Mouse (Mus musculus): ENCODE data around the gene Stx3. TPM values are rescaled to one million over a fixed set of nuclear protein-coding genes. Genes with fewer than 3 reads are reported as not detected.

Stx3 gene
- polyA plus RNA-seq, 1 experiment from 2014 or later = 17.6 TPM

GRCm38 (mm10) chr19:11807251-11807650 lies 12.0 kb downstream of the Stx3 start:
- Histone ChIP-seq H3K9ac (no peak overlapping the region), H3K9me3 (no peaks in the 10 kb centered on the region), H3K36me3 (no peaks in the 10 kb centered on the region), H3K27me3 (no peaks in the 10 kb centered on the region), H3K4me3 (no peak overlapping the region), H3K4me1 (0 out of 2 replicates have a peak, but pooled peaks cover 4% of the 10 kb centered on the region), H3K27ac (no peak overlapping the region), H3K4me2 (no peak overlapping the region)
- WGBS = 51% methylated on average over 2 of the region's 2 CpGs
- ATAC-seq (ENCODE audit: borderline replicate concordance, extremely low read depth, low FRiP score, low TSS enrichment) = no peak

DNA sequence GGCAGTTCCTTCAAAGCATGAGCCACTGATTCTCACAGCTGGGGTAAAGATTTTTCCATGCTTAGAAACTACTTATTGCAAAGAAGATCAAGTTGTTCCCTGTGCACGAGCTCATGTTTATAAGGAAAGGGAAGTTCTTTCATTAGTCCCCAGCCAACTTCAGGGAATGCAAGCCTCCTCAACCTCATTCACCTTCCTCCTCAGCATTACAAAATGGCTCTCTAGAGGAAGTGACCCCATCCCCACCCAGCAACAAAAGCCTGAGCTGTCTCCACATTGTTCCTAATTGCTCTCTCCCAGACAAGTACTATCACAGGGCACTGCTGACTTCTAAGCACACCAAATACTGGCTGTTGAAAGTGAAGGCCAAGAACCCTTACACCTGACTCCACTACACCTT lies 14.8 kb downstream of the Stx3 start:
- no peaks in the 10 kb centered on the region for H3K9me3 ChIP-seq

DNA sequence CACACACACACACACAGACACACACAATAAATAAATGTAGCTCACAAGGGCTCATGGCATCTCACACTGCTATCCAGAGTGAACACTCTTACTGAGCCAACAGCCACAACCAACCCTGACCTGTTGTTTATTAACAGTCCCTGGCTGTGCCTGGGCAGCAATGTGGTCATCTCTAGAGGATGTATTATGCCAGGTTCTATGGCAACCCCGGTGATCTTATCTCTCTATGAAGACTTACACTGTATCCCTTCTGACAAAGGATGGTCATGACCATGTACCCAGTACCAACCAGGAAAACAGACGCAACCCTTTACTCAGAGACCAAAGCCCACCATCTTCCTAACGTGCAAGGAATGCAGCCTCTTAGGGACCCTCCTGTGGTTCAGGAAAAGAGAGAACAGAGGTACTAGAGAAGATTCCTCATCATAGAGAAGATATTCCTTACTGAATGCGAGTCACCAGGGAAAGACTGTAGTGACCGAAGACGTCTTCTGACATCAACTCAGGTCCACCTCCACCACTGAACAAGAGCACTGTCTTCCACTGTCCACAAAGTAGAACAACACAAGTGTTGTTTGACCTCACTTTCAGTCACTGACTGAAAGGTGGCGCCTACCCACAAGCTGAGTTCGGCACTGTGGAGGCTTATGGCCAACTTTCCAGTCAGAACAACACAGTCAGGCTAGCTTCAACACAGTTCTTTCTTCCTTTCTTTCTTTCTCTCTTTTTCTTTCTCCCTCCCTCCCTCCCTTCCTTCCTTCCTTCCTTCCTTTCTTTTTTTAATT lies 18.5 kb downstream of the Stx3 start:
- Histone ChIP-seq H3K27me3 (no peaks in the 10 kb centered on the region), H3K27ac (no peak overlapping the region)

More for the DNA sequence above, 14.8 kb downstream of the Stx3 start:
- Histone ChIP-seq H3K4me2 (no peak overlapping the region), H3K27me3 (no peaks in the 10 kb centered on the region), H3K4me3 (no peak overlapping the region), H3K27ac (no peak overlapping the region), H3K9ac (no peak overlapping the region), H3K36me3 (no peaks in the 10 kb centered on the region), H3K4me1 (no peaks in the 10 kb centered on the region)
- ATAC-seq (ENCODE audit: borderline replicate concordance, extremely low read depth, low FRiP score, low TSS enrichment) = no peak
- WGBS = 61% methylated on average over 1 of the region's 1 CpGs

DNA sequence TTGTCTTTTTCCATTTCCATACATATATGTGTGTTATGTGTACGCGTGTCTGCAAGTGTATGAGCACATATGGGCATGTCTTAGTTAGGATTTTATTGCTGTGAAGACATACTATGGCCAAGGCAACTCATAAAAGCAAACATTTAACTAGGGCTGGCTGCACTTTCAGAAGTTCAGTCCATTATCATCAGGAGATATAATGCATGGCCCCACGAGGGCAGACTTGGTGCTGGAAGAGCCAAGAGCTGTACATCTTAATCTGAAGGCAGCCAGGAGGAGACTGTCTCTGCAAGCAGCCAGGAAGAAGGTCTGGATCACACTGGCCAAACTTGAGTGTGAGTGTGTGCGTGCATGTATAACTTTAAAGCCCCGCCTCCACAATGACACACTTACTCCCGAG lies 24.8 kb downstream of the Stx3 start:
- Histone ChIP-seq H3K4me1 (no peaks in the 10 kb centered on the region), H3K4me3 (no peak overlapping the region), H3K9ac (no peak overlapping the region), H3K27ac (no peak overlapping the region), H3K4me2 (no peak overlapping the region), H3K27me3 (no peaks in the 10 kb centered on the region), H3K9me3 (no peaks in the 10 kb centered on the region), H3K36me3 (no peaks in the 10 kb centered on the region)
- ATAC-seq (ENCODE audit: borderline replicate concordance, extremely low read depth, low FRiP score, low TSS enrichment) = no peak
- WGBS = 75% methylated on average over 6 of the region's 6 CpGs

More for the DNA sequence above, 18.5 kb downstream of the Stx3 start:
- WGBS = 72% methylated on average over 8 of the region's 8 CpGs
- Histone ChIP-seq H3K9me3 (no peaks in the 10 kb centered on the region), H3K4me2 (no peak overlapping the region), H3K4me3 (no peak overlapping the region), H3K36me3 (no peaks in the 10 kb centered on the region), H3K9ac (no peak overlapping the region), H3K4me1 (no peaks in the 10 kb centered on the region)
- no peak for ATAC-seq (ENCODE audit: borderline replicate concordance, extremely low read depth, low FRiP score, low TSS enrichment)

GRCm38 (mm10) chr19:11793741-11794359 lies 25.4 kb downstream of the Stx3 start:
- H3K4me1 ChIP-seq = no peaks in the 10 kb centered on the region
- ATAC-seq (ENCODE audit: borderline replicate concordance, extremely low read depth, low FRiP score, low TSS enrichment) = no peak
- no peaks in the 10 kb centered on the region for H3K36me3 ChIP-seq
- H3K27me3 ChIP-seq = no peaks in the 10 kb centered on the region
- WGBS = 68% methylated on average over 2 of the region's 2 CpGs
- H3K27ac ChIP-seq = no peak overlapping the region
- no peak overlapping the region for H3K4me3 ChIP-seq
- H3K9ac ChIP-seq = no peak overlapping the region
- no peaks in the 10 kb centered on the region for H3K9me3 ChIP-seq
- no peak overlapping the region for H3K4me2 ChIP-seq

DNA sequence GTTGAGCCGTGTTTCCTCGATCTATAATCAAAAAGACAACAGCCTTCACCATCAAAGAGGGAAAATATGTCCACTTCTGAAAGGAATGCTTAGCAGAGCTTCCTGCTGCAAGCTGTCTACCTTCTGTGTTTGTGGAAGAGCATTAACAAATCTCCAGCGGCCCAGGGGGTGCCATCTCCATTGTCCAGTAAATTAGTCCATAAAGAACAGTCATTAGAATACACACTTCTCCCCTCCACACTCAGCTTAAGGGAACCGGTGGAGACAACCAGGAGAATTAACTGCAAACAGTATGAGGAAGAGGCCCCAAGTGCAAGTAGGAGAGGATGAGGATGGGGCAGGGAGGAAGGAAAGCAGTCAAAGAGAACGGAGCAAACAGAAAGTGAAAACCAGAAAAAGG lies 27.4 kb downstream of the Stx3 start:
- no peaks in the 10 kb centered on the region for H3K36me3 ChIP-seq
- H3K4me1 ChIP-seq = no peaks in the 10 kb centered on the region
- ATAC-seq (ENCODE audit: borderline replicate concordance, extremely low read depth, low FRiP score, low TSS enrichment) = no peak
- no peaks in the 10 kb centered on the region for H3K9me3 ChIP-seq
- no peak overlapping the region for H3K4me2 ChIP-seq
- H3K27me3 ChIP-seq = no peaks in the 10 kb centered on the region
- 71% methylated on average over 5 of the region's 5 CpGs for WGBS
- H3K27ac ChIP-seq = no peak overlapping the region
- no peak overlapping the region for H3K4me3 ChIP-seq
- no peak overlapping the region for H3K9ac ChIP-seq

- H3K4me3 ChIP-seq = no peak overlapping the region
- H3K36me3 ChIP-seq = no peaks in the 10 kb centered on the region
- no peak overlapping the region for H3K4me2 ChIP-seq
- no peak overlapping the region for H3K9ac ChIP-seq
- no peak overlapping the region for H3K27ac ChIP-seq
- WGBS = 78% methylated on average over 6 of the region's 6 CpGs
- no peak for ATAC-seq (ENCODE audit: borderline replicate concordance, extremely low read depth, low FRiP score, low TSS enrichment)
- H3K27me3 ChIP-seq = no peaks in the 10 kb centered on the region
- no peaks in the 10 kb centered on the region for H3K4me1 ChIP-seq
- H3K9me3 ChIP-seq = no peaks in the 10 kb centered on the region
Observed at GRCm38 (mm10) chr19:11788876-11789275, 30.3 kb downstream of the Stx3 start.

DNA sequence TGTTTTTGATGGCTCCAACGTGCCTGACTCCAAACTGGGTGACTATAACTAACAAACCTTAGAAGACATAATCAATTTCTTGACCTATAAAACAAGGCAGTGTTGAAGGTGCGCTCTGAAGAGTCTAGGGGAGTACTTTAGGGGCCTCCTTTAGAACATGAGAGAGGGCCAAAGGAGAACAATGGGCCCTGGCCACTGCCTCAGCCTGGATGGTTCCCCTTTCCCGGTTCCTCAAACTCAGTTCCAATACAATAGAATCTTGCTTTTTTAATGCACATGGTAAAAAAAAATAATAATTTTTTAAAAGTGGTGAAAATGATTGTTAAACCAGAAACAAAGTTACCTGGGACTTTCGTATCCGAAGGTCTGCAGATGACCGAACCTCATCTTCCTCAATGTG lies 31.4 kb downstream of the Stx3 start:
- 90% methylated on average over 6 of the region's 6 CpGs for WGBS
- no peak for ATAC-seq (ENCODE audit: borderline replicate concordance, extremely low read depth, low FRiP score, low TSS enrichment)

GRCm38 (mm10) chr19:11785409-11786154 lies 33.6 kb downstream of the Stx3 start:
- Histone ChIP-seq H3K4me1 (no peaks in the 10 kb centered on the region), H3K27me3 (no peaks in the 10 kb centered on the region), H3K9me3 (no peaks in the 10 kb centered on the region), H3K4me3 (no peak overlapping the region), H3K27ac (no peak overlapping the region), H3K36me3 (0 out of 2 replicates have a peak, but pooled peaks cover 5% of the 10 kb centered on the region), H3K9ac (no peak overlapping the region), H3K4me2 (no peak overlapping the region)
- WGBS = 89% methylated on average over 14 of the region's 14 CpGs
- no peak for ATAC-seq (ENCODE audit: borderline replicate concordance, extremely low read depth, low FRiP score, low TSS enrichment)

More for the DNA sequence above, 31.4 kb downstream of the Stx3 start:
- H3K27ac ChIP-seq = no peak overlapping the region
- H3K9me3 ChIP-seq = no peaks in the 10 kb centered on the region
- H3K27me3 ChIP-seq = no peaks in the 10 kb centered on the region
- no peak overlapping the region for H3K4me3 ChIP-seq
- no peaks in the 10 kb centered on the region for H3K36me3 ChIP-seq
- no peak overlapping the region for H3K4me2 ChIP-seq
- H3K9ac ChIP-seq = no peak overlapping the region
- no peaks in the 10 kb centered on the region for H3K4me1 ChIP-seq

DNA sequence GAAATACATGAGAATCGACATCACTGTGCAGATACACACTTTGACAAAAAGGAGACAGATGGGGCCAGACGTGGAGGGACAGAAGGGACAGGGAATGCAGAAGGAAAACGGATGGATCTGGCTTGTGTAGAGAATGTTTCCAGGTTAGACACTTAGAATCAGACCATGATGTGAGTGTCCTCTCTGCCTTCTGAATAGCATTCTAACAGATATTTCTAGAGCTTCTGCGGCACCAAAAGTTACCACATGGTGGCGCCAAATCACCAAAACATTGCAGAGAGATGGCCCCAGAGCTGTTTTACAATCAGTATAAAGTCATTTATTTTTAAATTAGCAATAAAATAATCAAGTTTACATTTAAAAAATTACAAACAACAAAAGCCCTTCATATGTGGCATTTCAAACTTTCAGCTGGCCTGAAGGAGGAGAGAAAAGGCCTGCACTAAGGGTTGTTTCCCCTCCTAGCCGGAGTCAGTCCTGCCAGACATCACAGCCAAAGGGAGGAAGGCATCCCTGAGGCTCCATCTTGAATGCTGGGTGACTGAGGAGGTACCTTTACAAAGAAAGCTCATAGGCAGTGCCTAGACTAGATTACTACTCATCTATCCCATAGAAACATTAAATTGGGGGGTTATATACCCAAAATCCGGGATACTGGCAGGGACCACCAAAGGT lies 41.9 kb downstream of the Stx3 start:
- ATAC-seq (ENCODE audit: borderline replicate concordance, extremely low read depth, low FRiP score, low TSS enrichment) = no peak
- WGBS = 56% methylated on average over 7 of the region's 7 CpGs

DNA sequence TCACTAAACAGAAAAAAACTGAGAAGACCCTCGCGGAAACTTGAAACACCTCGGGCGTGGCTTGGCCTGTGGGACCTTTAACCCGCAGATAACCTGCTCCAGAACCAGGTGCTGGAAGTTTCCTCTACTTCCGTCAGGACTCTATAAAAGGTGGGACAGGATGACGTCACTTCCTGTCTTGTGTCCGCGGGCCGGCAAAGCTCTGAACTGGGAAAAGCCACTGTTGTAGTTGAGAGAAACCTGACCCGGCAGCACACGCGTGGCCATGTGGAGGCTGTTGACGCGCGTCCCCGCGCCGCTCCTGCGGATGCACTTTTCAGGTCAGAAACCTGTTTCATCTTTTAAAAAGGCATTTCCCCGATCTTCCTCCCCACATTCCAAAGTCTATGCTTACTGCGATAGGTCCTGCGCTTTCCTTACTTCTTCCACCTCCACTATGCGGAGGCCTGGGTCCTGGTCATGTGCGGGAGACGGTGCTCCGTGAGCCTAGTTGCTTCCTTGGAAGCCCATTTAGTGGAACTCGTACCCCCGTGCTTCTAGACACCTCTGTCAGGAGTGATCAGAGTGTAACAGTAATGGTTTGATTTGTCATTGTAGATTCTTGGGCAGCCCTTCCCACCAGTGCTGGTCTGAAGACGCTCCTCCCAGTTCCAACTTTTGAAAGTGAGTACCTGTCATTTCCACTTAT lies 48.9 kb downstream of the Stx3 start, which contains the start of gene Mrpl16:
Gene Mrpl16 (plus strand): TSS at position 187 of the 688 bp plus-strand sequence.
- Histone ChIP-seq H3K4me3 (peak within 1 kb of the TSS; percentile 69), H3K4me2 (peak within 1 kb of the TSS; percentile 76), H3K27ac (peak within 1 kb of the TSS; percentile 45), H3K36me3 (peaks cover 18% of the 10 kb centered on the region), H3K9me3 (no peaks in the 10 kb centered on the region), H3K27me3 (no peaks in the 10 kb centered on the region), H3K4me1 (peaks cover 10% of the 10 kb centered on the region), H3K9ac (peak within 1 kb of the TSS; percentile 71)
- ATAC-seq (ENCODE audit: borderline replicate concordance, extremely low read depth, low FRiP score, low TSS enrichment) = peak; percentile 87
- under 1% methylated on average over 30 of the region's 30 CpGs for WGBS

More for the DNA sequence above, 41.9 kb downstream of the Stx3 start:
- no peak overlapping the region for H3K27ac ChIP-seq
- H3K9me3 ChIP-seq = no peaks in the 10 kb centered on the region
- H3K4me1 ChIP-seq = no peaks in the 10 kb centered on the region
- H3K36me3 ChIP-seq = peaks cover 35% of the 10 kb centered on the region
- H3K9ac ChIP-seq = no peak overlapping the region
- no peak overlapping the region for H3K4me3 ChIP-seq
- no peaks in the 10 kb centered on the region for H3K27me3 ChIP-seq
- H3K4me2 ChIP-seq = no peak overlapping the region

Data from lung, embryonic 15.5 days (tissue).